Mouse (Mus musculus) urinary bladder, postnatal 36 days (tissue): ENCODE measurements around the gene Gm15217.

ENCODE experiments used
- DNase-seq, 2 experiments: peaks; one replicate each; pipeline ENCODE4 v3.0.0; 2022; ENCODE audit warnings: low spot score in 2 of 2, mixed read lengths in 1 of 2

Gm15217 gene

DNA sequence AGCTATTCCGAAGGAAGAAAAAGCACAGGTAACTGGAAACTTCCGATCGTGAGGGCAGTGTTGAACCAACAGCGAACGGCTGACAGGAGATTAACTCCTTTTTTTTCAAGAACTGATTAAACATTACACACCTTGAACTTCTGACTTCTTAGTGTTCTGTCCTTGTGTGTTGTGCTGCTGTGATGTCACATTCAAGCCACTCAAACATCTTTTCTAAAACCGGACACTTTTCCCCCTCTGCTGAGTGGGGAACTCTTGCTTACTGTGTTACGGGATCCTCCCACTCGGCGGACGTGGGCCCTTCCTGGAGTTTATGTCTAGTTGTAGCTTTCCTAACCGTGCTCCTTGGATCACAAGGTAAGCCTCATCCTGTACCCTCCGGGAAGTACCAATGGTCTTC, at the start of gene Gm15217:
Gene Gm15217 (plus strand): TSS at position 130 of the 400 bp plus-strand sequence.
- no peak for DNase-seq

- no peak for DNase-seq
Measured at GRCm38 (mm10) chr14:46333421-46334237, 45.6 kb upstream of the Gm15217 start.

DNA sequence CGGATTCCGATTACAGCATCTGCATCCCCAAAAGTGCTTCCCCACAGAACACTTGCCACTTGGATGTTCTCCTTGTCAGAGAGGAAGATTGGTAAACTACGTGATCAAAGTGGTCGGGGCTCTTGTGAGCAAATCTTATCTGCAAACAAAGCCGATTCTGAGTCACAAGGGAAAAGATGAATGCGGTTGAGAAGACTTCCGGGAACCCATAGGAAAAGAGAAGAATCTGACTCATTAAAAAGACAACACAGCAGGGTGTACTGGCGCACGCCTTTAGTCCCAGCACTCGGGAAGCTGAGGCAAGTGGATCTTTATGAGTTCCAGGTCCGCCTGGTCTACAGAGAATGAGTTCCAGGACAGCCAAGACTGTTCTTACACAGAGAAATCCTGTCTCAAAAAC, 40.4 kb upstream of the Gm15217 start:
- DNase-seq, result no peak

- no peak for DNase-seq
Measured at GRCm38 (mm10) chr14:46344750-46345149, 34.5 kb upstream of the Gm15217 start.

DNA sequence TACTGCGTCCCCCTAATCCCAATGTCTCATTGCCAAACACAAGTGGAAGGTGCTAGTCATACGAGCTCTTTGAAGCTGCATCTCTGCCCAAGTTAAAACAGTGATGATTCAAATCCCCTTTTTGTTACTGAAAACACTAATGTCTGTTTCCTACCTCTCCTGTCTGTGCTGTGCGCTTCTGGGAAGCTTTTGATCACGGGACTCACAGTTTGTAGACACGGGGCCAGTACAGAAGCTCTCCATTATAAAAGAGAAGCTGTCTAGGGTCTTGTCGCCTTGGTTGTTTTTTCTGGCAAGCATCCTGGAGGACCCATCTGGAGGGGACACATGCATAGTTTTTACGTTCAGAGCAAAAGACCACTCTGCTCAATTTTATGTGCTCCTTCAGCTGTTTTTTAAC, 21.9 kb upstream of the Gm15217 start:
- no peak for DNase-seq

DNA sequence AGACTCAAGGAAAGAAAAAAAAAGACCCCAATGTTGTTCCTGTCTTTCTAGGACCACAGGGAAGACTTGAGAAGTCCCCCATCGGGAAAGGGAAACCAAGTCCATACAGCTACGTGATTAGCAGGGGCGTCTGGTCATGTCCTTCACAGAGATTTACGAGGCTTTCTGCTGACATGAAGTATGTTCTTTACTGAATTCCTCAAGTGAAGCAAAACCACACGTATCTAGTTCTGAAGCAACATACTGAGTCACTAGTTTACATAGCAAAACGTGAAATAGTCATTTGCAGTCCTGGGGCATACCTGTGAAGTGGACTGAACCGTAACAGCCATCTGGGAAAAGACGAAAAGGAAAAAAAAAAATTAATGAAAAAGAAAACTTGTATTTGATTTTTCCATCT, 21.5 kb upstream of the Gm15217 start:
- no peak for DNase-seq

- no peak for DNase-seq
Measured at GRCm38 (mm10) chr14:46363209-46363608, 16.0 kb upstream of the Gm15217 start.

DNA sequence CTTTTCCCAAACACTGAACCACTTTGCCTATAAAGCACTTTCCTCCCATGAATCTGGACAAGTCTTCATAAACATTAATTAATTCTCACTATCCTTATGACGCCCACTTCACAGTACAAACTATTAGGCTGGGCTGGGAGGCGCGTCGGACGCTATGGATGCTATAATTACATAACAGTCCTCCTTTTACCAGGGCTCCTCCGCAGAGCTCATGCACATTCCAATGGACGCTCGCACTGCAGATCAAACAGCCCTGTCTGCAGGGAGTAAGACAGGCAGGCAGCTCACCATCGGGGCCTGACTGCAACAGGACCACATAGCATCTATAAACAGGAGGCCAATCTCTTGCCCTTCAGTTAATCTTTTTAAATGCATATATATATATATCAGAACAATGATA, 6.8 kb upstream of the Gm15217 start:
- DNase-seq, result no peak

GRCm38 (mm10) chr14:46375796-46376195, 3.4 kb upstream of the Gm15217 start:
- DNase-seq, result no peak

DNA sequence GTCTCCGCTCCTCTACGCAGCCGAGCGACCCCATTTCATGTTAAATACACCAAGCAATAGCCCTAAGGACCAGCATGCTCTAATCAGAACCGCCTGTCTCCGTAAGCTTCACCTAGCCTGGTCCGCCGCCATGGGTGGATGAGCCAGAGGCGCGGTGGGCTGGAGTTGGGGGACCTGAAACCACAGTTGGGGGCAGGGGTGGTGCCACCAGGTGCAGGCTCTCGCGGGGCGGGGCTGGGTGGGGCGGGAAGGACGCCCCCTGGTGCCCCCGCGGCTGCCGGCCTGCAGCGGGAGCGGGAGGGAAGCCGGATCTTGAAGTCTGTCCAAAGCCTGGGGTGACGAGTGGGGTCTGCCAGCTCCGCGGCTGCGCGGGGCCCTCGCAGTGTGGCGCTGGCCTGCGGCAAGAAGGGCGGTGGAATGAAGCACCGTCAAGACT, 1.1 kb downstream of the Gm15217 start:
- DNase-seq, result no peak

GRCm38 (mm10) chr14:46381457-46381856, 2.2 kb downstream of the Gm15217 start:
- peak in 1 of 2 experiments; percentile 22 for DNase-seq

GRCm38 (mm10) chr14:46384946-46385691, 5.9 kb downstream of the Gm15217 start:
- DNase-seq, result no peak

- no peak for DNase-seq
Measured at GRCm38 (mm10) chr14:46385701-46386477, 6.7 kb downstream of the Gm15217 start.

DNA sequence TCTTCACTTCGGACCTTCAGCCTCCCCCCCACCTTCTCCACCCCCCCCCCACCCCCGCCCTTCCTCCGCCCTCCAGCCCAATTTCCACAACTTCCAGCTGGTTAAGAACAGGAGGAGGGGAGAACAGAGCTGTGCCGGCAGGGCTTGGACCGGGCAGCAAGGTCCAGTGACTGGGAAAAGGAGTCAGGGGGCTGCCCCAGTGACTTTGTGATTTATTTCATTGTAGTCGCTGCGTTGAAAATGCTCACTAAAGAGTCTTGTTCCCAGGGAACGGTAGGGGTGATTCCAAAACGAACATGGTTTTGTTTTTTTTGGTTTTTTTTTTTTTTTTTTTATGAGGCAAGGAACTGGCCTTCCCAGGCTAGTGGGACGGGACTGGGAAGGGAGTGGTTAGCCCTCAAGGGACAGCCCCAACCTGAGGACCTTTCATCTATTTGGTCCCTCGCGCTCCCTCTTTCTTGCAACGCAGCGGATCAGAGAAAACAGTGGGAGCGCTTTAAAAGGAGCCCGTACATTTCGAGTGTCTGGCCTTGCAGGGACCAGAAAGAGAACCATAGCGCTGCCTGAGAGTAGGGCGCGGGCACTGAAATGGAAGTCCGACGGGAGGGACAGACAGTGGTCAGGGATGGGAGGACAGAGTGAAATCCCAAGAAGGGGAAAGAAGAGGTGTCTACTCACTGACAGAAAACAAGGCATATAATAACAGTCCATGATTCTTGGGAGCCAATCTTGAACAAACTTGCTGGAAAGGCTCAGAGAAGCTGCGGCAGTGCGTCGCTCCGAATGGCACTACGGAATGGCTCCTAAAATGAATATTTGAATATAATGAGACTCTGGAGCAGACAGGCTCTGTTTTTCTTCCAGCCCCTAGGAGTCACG, 7.5 kb downstream of the Gm15217 start:
- DNase-seq, result no peak

DNA sequence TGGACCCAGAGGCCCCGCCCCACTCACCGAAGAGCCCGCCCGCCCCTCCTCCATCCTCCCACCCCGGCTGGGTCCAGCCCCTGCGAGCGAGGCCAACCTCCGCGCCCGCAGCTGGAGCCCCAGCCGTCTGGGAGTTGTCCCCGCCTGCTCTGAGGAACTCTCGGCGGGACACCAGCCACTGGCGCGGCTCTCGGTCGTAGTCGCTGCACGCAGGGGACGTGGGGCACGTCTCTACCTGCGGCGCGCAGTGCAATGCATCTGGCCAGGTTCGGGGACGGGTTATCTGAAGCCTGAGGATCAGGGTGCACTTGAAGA, 8.1 kb downstream of the Gm15217 start:
- DNase-seq, result peak; percentile 76 to 84

DNA sequence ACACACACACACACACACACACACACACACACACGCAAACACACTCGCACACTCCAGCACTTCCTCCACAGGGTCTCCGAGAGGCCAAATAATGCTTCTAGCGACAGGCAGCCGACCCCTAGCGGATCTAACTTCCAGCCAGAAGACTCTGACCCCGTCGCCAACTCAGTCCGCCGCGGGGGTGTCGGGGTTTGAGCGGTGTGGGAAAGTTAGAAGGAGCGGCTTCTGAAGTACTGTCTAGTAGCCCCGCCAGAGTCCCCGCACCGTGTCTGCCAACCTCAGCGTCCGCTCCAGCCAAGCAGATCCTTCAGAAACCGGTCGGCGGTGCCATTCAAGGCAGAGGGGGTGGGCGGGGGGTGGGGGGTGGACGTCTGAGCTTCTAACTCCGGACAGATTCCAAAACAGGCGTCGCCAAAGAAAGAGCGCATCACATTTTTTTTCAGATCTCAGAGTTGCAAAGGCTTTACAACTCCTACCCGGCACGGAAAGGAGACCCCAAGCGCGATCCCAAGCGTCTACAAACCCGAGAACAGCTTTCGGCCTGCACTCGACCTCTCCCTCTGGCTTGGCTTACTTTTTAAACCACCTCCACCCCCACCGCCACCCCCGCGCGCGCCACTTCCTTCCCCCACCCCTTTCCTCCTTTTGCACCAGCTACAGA, 8.7 kb downstream of the Gm15217 start:
- DNase-seq, result no peak

GRCm38 (mm10) chr14:46388636-46389035, 9.4 kb downstream of the Gm15217 start:
- DNase-seq, result peak in 1 of 2 experiments; percentile 41

GRCm38 (mm10) chr14:46389438-46390248, 10.4 kb downstream of the Gm15217 start:
- DNase-seq, result no peak

DNA sequence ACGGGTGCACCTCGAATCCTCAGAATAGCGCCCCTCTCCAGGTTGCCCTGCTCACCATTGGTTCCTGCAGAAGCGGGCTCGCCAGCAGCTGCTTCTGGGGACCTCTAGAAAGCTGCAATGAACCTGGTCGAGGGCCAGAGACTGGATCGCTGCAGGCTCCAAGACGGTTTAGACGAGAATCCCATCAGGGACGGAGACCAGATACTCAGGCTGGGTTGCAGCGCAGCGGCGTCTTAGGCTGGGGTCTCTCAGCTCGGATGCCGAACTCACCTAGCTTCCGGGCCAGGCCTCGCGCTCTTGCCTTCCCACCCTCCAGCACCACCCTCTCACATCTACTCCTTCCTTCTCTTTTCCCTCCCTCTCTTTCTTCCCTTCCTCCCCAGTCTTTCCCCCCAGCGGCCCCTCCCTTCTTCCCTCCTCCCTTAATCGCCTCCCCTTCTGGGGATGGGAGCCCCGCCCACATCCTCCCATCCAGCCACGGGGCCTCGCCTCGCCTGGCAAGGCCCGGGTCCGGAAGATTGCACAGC, 11.1 kb downstream of the Gm15217 start, which contains the start of gene Bmp4:
Gene Bmp4 (minus strand): TSS at position 421 of the 527 bp plus-strand sequence.
- peak; percentile 60 to 71 for DNase-seq
